Comparison of ENCODE assay signal across 8 mouse cellular contexts in genomic region chr16:33684162-33684702, GRCm38 (mm10). TPM values are rescaled to one million over a fixed set of nuclear protein-coding genes. Genes with fewer than 3 reads are reported as not detected.
DNase-seq lines count a peak whose midpoint lies in the region; ATAC-seq lines count a peak whose summit lies in the region.

TSS of gene Heg1 (plus strand) at chr16:33684370.

- peaks cover 40% of the 10 kb centered on the region for H3K4me1 ChIP-seq in forebrain, embryonic 16.5 days (replicated peaks; ENCODE audit: control insufficient read depth, insufficient read depth, low read length)
- H3K4me1 ChIP-seq in lung, embryonic 16.5 days (replicated peaks; ENCODE audit: control insufficient read depth, insufficient read depth, low read length), result peaks cover 21% of the 10 kb centered on the region

- no peaks in the 10 kb centered on the region for H3K36me3 ChIP-seq in forebrain, embryonic 16.5 days (ENCODE audit: control insufficient read depth, insufficient read depth)
- H3K36me3 ChIP-seq in lung, embryonic 16.5 days (ENCODE audit: control insufficient read depth, insufficient read depth, low read length), result no peaks in the 10 kb centered on the region

- H3K27me3 ChIP-seq in forebrain, embryonic 16.5 days (replicated peaks; ENCODE audit: control insufficient read depth, insufficient read depth, low read length), result no peaks in the 10 kb centered on the region
- no peaks in the 10 kb centered on the region for H3K27me3 ChIP-seq in lung, embryonic 16.5 days (ENCODE audit: control insufficient read depth, insufficient read depth, low read depth, low read length)

- WGBS in forebrain, embryonic 16.5 days, result under 1% methylated on average over 35 of the region's 57 CpGs
- 2% methylated on average over 26 of the region's 57 CpGs for WGBS in lung, embryonic 16.5 days

- peak; percentile 88 for DNase-seq in Muller cell, postnatal 12 days (ENCODE audit: inconsistent ontology term)
- DNase-seq in cerebellum, adult 18-20 months, result peak; percentile 70 to 81
- peak; percentile 89 to 91 for DNase-seq in heart, postnatal 36 days
- peak; percentile 17 to 30 for DNase-seq in layer of hippocampus, adult 8-10 months (ENCODE audit: low spot score in 2 of 2)
- DNase-seq in ovary, postnatal 36 days (ENCODE audit: low spot score), result peak; percentile 87
- peak; percentile 94 for DNase-seq in thymus, postnatal 25 days

- peak within 1 kb of the TSS; percentile 96 for H3K4me3 ChIP-seq in forebrain, embryonic 16.5 days (replicated peaks; ENCODE audit: low read length)
- peak within 1 kb of the TSS; percentile 80 for H3K4me3 ChIP-seq in lung, embryonic 16.5 days (ENCODE audit: low read length)

- ATAC-seq in forebrain, embryonic 16.5 days, result peak; percentile 85
- peak; percentile 92 for ATAC-seq in lung, embryonic 16.5 days (ENCODE audit: low read depth)

- peak within 1 kb of the TSS; percentile 97 for H3K9ac ChIP-seq in forebrain, embryonic 16.5 days (replicated peaks; ENCODE audit: low read depth, low read length)
- peak within 1 kb of the TSS; percentile 82 for H3K9ac ChIP-seq in lung, embryonic 16.5 days (ENCODE audit: low read length)

- intact Hi-C loops in heart, postnatal 36 days (cut with DNase I), result loop anchor here (2.0 kb wide), 2 partner anchors 31 to 107 kb away; no protein-coding TSS in a partner anchor

- H3K4me2 ChIP-seq in forebrain, embryonic 16.5 days (ENCODE audit: low read length), result peak within 1 kb of the TSS; percentile 85
- H3K4me2 ChIP-seq in lung, embryonic 16.5 days (ENCODE audit: low read depth, low read length), result peak within 1 kb of the TSS; percentile 72

- H3K27ac ChIP-seq in forebrain, embryonic 16.5 days (ENCODE audit: low read length), result peak within 1 kb of the TSS; percentile 77
- H3K27ac ChIP-seq in lung, embryonic 16.5 days (ENCODE audit: low read length), result peak within 1 kb of the TSS; percentile 79

- no peaks in the 10 kb centered on the region for H3K9me3 ChIP-seq in forebrain, embryonic 16.5 days (ENCODE audit: control insufficient read depth, low read length)
- H3K9me3 ChIP-seq in lung, embryonic 16.5 days (ENCODE audit: control insufficient read depth, low read length), result no peaks in the 10 kb centered on the region

RNA-seq across cellular contexts. Expression of gene Heg1, which starts in this region (rescaled TPM):
- polyA plus RNA-seq in forebrain, embryonic 16.5 days (2015; fragmentation: Nextera tagmentation; extraction: Ambion mirVana), result 18.6 and 19.7 TPM in 2 replicates
- total RNA-seq in heart, postnatal 36 days (2021), result 100 to 1,000 TPM; 136 to 157 TPM
- total RNA-seq in layer of hippocampus, adult 8-10 months (2022), result 10 to 100 TPM; 27.2 to 29.3 (median 28.4) TPM
- 16.8 and 19.2 TPM in 2 replicates for polyA plus RNA-seq in lung, embryonic 16.5 days (2015; fragmentation: Nextera tagmentation; extraction: Ambion mirVana)

Comparison
In these comparisons a context has a peak if more than half of its experiments do, and no peak if none do; other contexts are left out.
1. Peak in every context shown above with its lines: DNase-seq, ATAC-seq, H3K4me3 ChIP-seq and H3K27ac ChIP-seq.
2. RNA of gene Heg1 (total RNA-seq): 136 to 157 TPM in heart, postnatal 36 days; 27.2 to 29.3 TPM in layer of hippocampus, adult 8-10 months; every median in the first group is over 4 times any median in the second.
3. DNase-seq: peak in every context shown above with its lines; median percentile 94 in thymus, postnatal 25 days; 90 in heart, postnatal 36 days; 88 in Muller cell, postnatal 12 days; 87 in ovary, postnatal 36 days; 76 in cerebellum, adult 18-20 months; 24 in layer of hippocampus, adult 8-10 months.